Mouse (Mus musculus) heart, embryonic 12.5 days (tissue): ENCODE measurements around the gene Rbpj. TPM values are rescaled to one million over a fixed set of nuclear protein-coding genes. Genes with fewer than 3 reads are reported as not detected.

Experiments
- ATAC-seq: fragments of 200-750 bp; cut with Nextera tagmentation; 2 replicates; pipeline ENCODE4 v1.8.0; 2017; ENCODE audit warnings: moderate TSS enrichment, moderate library complexity; ENCODE audit not compliant: insufficient number of reproducible peaks, low FRiP score
- H3K27ac ChIP-seq: fragments of 300-500 bp; sonication (generic); 2 replicates; pipeline ENCODE4 v1.5.1; 2016; ENCODE audit warnings: mild to moderate bottlenecking, moderate library complexity; ENCODE audit not compliant: poor library complexity, severe bottlenecking
- H3K27me3 ChIP-seq: fragments of 300-500 bp; sonication (generic); replicated peaks from 2 replicates; pipeline ENCODE4 v1.6.1; 2016; ENCODE audit warnings: mild to moderate bottlenecking, moderate library complexity
- H3K36me3 ChIP-seq: fragments of 300-500 bp; sonication (generic); 2 replicates; pipeline ENCODE4 v1.6.1; 2016; ENCODE audit warnings: mild to moderate bottlenecking, moderate library complexity
- H3K4me1 ChIP-seq: fragments of 300-500 bp; sonication (generic); replicated peaks from 2 replicates; pipeline ENCODE4 v1.6.1; 2016; ENCODE audit warnings: mild to moderate bottlenecking
- H3K4me2 ChIP-seq: fragments of 300-500 bp; sonication (generic); 2 replicates; pipeline ENCODE4 v1.6.1; 2016; ENCODE audit warnings: mild to moderate bottlenecking, moderate library complexity
- H3K4me3 ChIP-seq: fragments of 300-500 bp; sonication (generic); 2 replicates; pipeline ENCODE4 v1.5.1; 2016; ENCODE audit warnings: mild to moderate bottlenecking
- H3K9ac ChIP-seq: fragments of 300-500 bp; sonication (generic); 2 replicates; pipeline ENCODE4 v1.6.1; 2016; ENCODE audit warnings: mild to moderate bottlenecking, moderate library complexity
- H3K9me3 ChIP-seq: fragments of 300-500 bp; sonication (generic); replicated peaks from 2 replicates; pipeline ENCODE4 v1.6.1; 2016; ENCODE audit warnings: mild to moderate bottlenecking, moderate library complexity
- WGBS: fragments of 180-500 bp; shearing (Covaris S2); methylation state at CpG from one replicate; pipeline ENCODE4 v1.1.7; 2016; 5-methylcytosine and 5-hydroxymethylcytosine counted together
- polyA plus RNA-seq: library from polyadenylated mRNA; unstranded; fragments of >200 nt; fragmentation: Nextera tagmentation; extraction: Ambion mirVana; gene quantifications from 2 replicates; pipeline ENCODE4 v1.2.1, GENCODE M21; 2016

Gene Rbpj
- polyA plus RNA-seq, 1 experiment from 2014 or later, result 27.0 TPM

GRCm38 (mm10) chr5:53450945-53451344 is 15.0 kb upstream of the Rbpj start:
- Histone ChIP-seq H3K4me1 (peaks cover 6% of the 10 kb centered on the region; the same call in 1 of the 2 replicates), H3K36me3 (no peaks in the 10 kb centered on the region), H3K27ac (no peak overlapping the region), H3K4me3 (no peak overlapping the region), H3K9ac (no peak overlapping the region), H3K4me2 (peak overlapping the region; percentile 12; the same call in 1 of the 2 replicates), H3K27me3 (no peaks in the 10 kb centered on the region), H3K9me3 (no peaks in the 10 kb centered on the region)
- 33% methylated on average over 9 of the region's 9 CpGs for WGBS
- ATAC-seq, result no peak

GRCm38 (mm10) chr5:53451829-53452228 is 14.1 kb upstream of the Rbpj start:
- Histone ChIP-seq H3K9ac (no peak overlapping the region), H3K27me3 (no peaks in the 10 kb centered on the region), H3K36me3 (no peaks in the 10 kb centered on the region), H3K9me3 (no peaks in the 10 kb centered on the region), H3K4me1 (peaks cover 6% of the 10 kb centered on the region; the same call in 1 of the 2 replicates), H3K4me2 (no peak overlapping the region), H3K4me3 (no peak overlapping the region), H3K27ac (no peak overlapping the region)
- WGBS, result 84% methylated on average over 8 of the region's 8 CpGs
- ATAC-seq, result no peak

- 69% methylated on average over 3 of the region's 3 CpGs for WGBS
- no peak for ATAC-seq
- Histone ChIP-seq H3K27ac (no peak overlapping the region), H3K36me3 (no peaks in the 10 kb centered on the region), H3K4me2 (no peak overlapping the region), H3K4me3 (no peak overlapping the region), H3K4me1 (peaks cover 6% of the 10 kb centered on the region; the same call in 1 of the 2 replicates), H3K27me3 (no peaks in the 10 kb centered on the region), H3K9me3 (no peaks in the 10 kb centered on the region), H3K9ac (no peak overlapping the region)
Observed at GRCm38 (mm10) chr5:53452920-53453319, 13.0 kb upstream of the Rbpj start.

- H3K27ac ChIP-seq, result no peak overlapping the region
- peaks cover 6% of the 10 kb centered on the region; the same call in 1 of the 2 replicates for H3K4me1 ChIP-seq
- no peak overlapping the region for H3K4me3 ChIP-seq
- H3K27me3 ChIP-seq, result no peaks in the 10 kb centered on the region
- no peak overlapping the region for H3K9ac ChIP-seq
- no peaks in the 10 kb centered on the region for H3K9me3 ChIP-seq
- no peaks in the 10 kb centered on the region for H3K36me3 ChIP-seq
- no peak for ATAC-seq
- WGBS, result 77% methylated on average over 9 of the region's 9 CpGs
- no peak overlapping the region for H3K4me2 ChIP-seq
Observed at GRCm38 (mm10) chr5:53454706-53455105, 11.2 kb upstream of the Rbpj start.

- Histone ChIP-seq H3K9ac (no peak overlapping the region), H3K4me1 (peaks cover 6% of the 10 kb centered on the region; the same call in 1 of the 2 replicates), H3K4me2 (no peak overlapping the region), H3K27ac (no peak overlapping the region), H3K9me3 (no peaks in the 10 kb centered on the region), H3K27me3 (no peaks in the 10 kb centered on the region), H3K4me3 (no peak overlapping the region), H3K36me3 (no peaks in the 10 kb centered on the region)
- no peak for ATAC-seq
- 78% methylated on average over 5 of the region's 5 CpGs for WGBS
Observed at GRCm38 (mm10) chr5:53455459-53455858, 10.5 kb upstream of the Rbpj start.

GRCm38 (mm10) chr5:53460196-53460595 is 5.8 kb upstream of the Rbpj start:
- Histone ChIP-seq H3K4me1 (no peaks in the 10 kb centered on the region), H3K9ac (no peak overlapping the region), H3K4me3 (no peak overlapping the region), H3K4me2 (no peak overlapping the region), H3K9me3 (no peaks in the 10 kb centered on the region), H3K27me3 (no peaks in the 10 kb centered on the region), H3K36me3 (no peaks in the 10 kb centered on the region), H3K27ac (no peak overlapping the region)
- WGBS, result 59% methylated on average over 5 of the region's 5 CpGs
- no peak for ATAC-seq

GRCm38 (mm10) chr5:53463098-53464018 is 2.6 kb upstream of the Rbpj start:
- no peak overlapping the region for H3K9ac ChIP-seq
- H3K36me3 ChIP-seq, result no peaks in the 10 kb centered on the region
- peaks cover 3% of the 10 kb centered on the region; the same call in 1 of the 2 replicates for H3K9me3 ChIP-seq
- ATAC-seq, result no peak
- no peak overlapping the region for H3K4me3 ChIP-seq
- H3K27ac ChIP-seq, result no peak overlapping the region
- 88% methylated on average over 11 of the region's 11 CpGs for WGBS
- H3K4me2 ChIP-seq, result no peak overlapping the region
- no peaks in the 10 kb centered on the region for H3K4me1 ChIP-seq
- H3K27me3 ChIP-seq, result 0 out of 2 replicates have a peak, but pooled peaks cover 8% of the 10 kb centered on the region

GRCm38 (mm10) chr5:53466422-53467333 is 726 bp downstream of the Rbpj start:
- peaks cover 3% of the 10 kb centered on the region; the same call in 1 of the 2 replicates for H3K9me3 ChIP-seq
- no peak overlapping the region for H3K4me3 ChIP-seq
- H3K27me3 ChIP-seq, result 0 out of 2 replicates have a peak, but pooled peaks cover 8% of the 10 kb centered on the region
- H3K4me1 ChIP-seq, result peaks cover 24% of the 10 kb centered on the region
- 50% methylated on average over 16 of the region's 16 CpGs for WGBS
- H3K27ac ChIP-seq, result no peak overlapping the region
- ATAC-seq, result no peak
- no peak overlapping the region for H3K9ac ChIP-seq
- no peak overlapping the region for H3K4me2 ChIP-seq
- H3K36me3 ChIP-seq, result no peaks in the 10 kb centered on the region

GRCm38 (mm10) chr5:53467602-53468001 is 1.6 kb downstream of the Rbpj start:
- 69% methylated on average over 9 of the region's 9 CpGs for WGBS
- ATAC-seq, result no peak

GRCm38 (mm10) chr5:53468366-53468765 is 2.4 kb downstream of the Rbpj start:
- no peak for ATAC-seq
- Histone ChIP-seq H3K27ac (no peak overlapping the region), H3K9ac (no peak overlapping the region), H3K9me3 (peaks cover 3% of the 10 kb centered on the region; the same call in 1 of the 2 replicates), H3K4me1 (peaks cover 33% of the 10 kb centered on the region), H3K27me3 (0 out of 2 replicates have a peak, but pooled peaks cover 8% of the 10 kb centered on the region), H3K36me3 (no peaks in the 10 kb centered on the region), H3K4me3 (no peak overlapping the region), H3K4me2 (no peak overlapping the region)
- 50% methylated on average over 8 of the region's 8 CpGs for WGBS

More at GRCm38 (mm10) chr5:53467602-53468001, 1.6 kb downstream of the Rbpj start:
- Histone ChIP-seq H3K27me3 (0 out of 2 replicates have a peak, but pooled peaks cover 8% of the 10 kb centered on the region), H3K4me1 (peaks cover 29% of the 10 kb centered on the region), H3K9me3 (peaks cover 3% of the 10 kb centered on the region; the same call in 1 of the 2 replicates), H3K27ac (no peak overlapping the region), H3K9ac (no peak overlapping the region), H3K4me3 (no peak overlapping the region), H3K36me3 (no peaks in the 10 kb centered on the region), H3K4me2 (no peak overlapping the region)
